Mouse (Mus musculus): ENCODE results near the gene Nav2.

DNA sequence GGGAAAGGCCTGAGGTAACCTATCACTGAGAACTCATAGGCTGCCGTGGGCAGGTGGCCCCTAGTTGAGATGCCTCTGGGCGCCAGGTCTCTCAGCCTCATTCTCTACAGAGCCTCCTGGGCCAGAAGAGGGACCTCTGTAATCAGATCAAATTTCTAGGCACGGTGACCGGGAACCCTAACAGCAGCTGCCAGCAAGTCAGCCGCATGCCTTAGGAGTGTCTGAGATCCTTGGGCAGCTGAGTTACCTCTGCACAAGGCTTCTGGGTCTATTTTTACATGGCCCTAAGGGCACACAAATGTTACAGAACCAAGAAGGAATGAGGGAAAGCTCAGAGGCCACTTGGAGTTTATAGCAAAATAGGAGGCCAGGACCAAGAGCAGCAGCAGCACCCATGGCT lies 470.1 kb downstream of the Nav2 start:
- no peak for TF ChIP-seq CTCF (IDR thresholded peaks at IDR 0.05; ENCODE audit: low read depth)
- TF ChIP-seq EP300 (optimal IDR thresholded peaks at IDR 0.05), result no peak
